Mouse (Mus musculus) Muller cell, postnatal 12 days (primary cell): ENCODE results near the gene Layn.

Experiments
- DNase-seq: peaks from one replicate; pipeline ENCODE4 v3.0.0-alpha.2; 2015; ENCODE audit errors: inconsistent ontology term

Layn gene

DNA sequence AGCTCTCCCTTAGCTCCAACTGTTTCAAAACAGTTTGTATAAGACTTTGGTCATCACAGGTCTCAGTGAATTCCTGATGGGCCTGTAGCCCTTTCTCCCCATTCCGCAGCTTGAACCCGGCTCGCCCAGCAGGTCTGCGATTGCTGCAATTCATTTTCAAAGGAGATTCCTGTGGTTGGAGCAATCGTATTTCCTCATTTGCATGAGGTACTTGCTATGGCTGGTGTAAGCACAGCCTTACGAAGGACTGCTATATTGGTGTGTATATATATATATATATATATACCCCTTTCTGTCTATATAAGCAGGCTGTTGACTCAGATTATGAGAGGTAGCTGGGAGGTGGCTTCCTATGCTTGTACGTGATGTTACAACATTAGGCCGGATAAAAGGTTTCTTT, 44.6 kb downstream of the Layn start:
- no peak for DNase-seq

DNA sequence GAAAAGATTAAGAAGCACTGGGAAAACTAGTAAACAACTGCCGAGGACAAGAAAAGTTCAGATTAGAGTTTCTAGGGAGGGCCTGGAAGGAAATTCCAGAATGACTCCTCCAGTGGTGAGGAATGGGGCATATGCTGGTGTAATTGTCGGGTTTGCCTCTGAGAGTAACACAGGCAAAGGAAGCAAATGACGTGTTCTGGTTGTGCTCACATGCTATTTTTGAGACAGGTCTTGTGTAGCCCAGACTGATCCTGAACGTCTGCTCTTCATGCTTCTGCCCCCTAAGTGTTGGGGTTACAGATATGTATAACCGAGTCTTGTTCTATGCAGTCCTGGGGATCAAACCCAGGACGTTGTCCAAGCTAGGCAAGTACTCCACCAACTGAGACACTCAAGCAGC, 45.3 kb downstream of the Layn start:
- no peak for DNase-seq

- no peak for DNase-seq
These were observed 46.7 kb downstream of the Layn start for GRCm38 (mm10) chr9:51030147-51030546.

- no peak for DNase-seq
These were observed 49.9 kb downstream of the Layn start for GRCm38 (mm10) chr9:51026952-51027351.

GRCm38 (mm10) chr9:51021123-51021795, 55.6 kb downstream of the Layn start:
- DNase-seq: no peak

DNA sequence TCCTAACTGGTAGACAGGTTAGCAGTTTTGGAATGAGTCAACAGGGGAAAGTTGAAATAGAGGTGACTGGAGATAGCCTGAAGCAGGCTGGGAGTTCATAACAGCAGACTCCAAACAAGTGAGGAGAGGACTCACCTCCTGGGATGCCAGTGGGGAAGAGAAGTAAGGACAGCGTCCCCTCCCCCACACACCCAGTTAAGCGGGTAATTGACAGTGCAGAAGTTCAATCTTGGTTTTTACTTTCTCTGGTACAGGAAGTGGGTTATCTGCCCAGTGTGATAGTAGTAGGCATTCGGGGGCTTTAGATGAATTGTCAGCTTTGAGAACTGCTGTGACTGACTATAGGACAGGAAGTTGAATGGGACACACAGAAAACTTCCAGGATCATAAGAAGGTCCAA, 56.5 kb downstream of the Layn start:
- DNase-seq: no peak

- DNase-seq: no peak
These were observed 57.2 kb downstream of the Layn start for GRCm38 (mm10) chr9:51019670-51020069.

DNA sequence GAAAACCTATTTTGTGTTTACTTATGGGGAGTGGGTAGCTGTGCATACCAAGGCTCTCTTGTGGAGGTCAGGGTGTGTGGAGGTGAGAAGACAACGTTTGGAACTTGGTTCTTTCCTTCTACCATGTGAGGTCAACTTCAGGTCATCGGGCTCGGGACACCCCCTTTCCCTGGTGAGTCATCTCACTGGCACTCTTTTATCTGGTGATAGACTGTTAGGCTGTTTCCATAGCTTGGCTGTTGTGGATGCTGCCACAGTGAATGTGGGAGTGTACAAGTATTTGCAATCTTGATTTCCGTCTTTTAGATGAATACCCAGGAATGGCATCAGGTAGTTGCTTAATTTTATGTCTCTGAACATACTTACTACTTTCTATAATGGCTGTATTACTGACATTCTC, 61.2 kb downstream of the Layn start:
- peak; percentile 82 for DNase-seq

DNA sequence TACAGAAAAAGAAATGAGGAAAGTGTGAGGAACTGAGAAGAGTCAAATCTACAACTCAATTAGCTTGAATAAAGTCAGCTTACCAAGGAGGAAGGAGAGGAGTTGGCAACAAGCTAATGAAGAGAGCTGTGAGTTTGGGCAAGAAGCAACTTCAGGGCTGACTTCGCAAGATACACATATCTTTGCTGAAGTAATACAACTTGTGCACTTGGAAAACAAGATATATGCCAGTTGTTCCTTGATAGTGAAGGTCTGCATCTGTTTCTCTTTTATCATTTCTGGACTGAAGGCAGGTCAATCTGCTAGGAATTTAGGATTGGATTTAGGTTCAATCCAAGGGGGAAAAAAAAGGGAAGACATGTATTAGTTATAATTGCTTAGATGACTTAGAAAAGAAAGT, 63.2 kb downstream of the Layn start:
- no peak for DNase-seq

GRCm38 (mm10) chr9:51009656-51009950, 67.3 kb downstream of the Layn start:
- no peak for DNase-seq

GRCm38 (mm10) chr9:51008841-51009655, 67.8 kb downstream of the Layn start, which contains the start of gene Sik2:
Sik2 (minus strand) TSS chr9:51009073.
- peak; percentile 98 for DNase-seq

DNA sequence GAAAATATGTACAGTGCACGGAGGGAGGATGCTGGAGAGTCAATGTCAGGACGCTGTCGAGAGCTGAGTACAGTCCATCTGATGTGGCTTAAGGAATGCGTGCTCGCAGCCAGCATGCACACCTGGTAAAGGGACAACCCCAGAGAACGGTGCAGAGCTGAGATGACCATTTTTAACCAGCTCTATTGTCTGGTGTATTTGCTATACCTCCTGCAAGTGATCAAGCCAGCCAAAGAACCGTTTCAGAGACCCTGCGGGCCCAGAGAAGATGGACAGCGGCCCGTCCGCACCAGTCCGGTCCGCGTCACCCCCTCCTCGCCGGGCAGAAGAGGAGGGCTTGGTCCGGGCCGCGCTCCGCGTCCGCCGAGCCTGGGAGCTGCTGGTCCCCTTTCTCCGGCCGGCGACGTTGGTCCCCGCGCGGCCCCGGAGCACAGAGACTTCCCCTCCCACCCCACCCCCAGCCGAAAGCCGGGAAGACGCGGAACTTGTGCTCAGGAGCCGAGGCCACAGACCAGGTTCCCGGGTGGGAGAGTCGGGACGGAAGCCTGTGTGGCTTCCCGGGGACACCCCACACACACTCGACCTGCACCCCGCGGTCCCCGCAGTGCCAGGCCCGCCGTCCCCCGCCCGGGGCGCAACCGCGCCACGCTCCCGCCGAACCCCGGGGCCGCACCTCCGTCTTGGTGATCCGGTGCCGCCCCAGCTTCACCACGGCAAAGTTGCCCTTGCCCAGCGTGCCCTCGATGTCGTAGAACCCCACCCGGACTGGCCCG, 68.6 kb downstream of the Layn start:
- no peak for DNase-seq

DNA sequence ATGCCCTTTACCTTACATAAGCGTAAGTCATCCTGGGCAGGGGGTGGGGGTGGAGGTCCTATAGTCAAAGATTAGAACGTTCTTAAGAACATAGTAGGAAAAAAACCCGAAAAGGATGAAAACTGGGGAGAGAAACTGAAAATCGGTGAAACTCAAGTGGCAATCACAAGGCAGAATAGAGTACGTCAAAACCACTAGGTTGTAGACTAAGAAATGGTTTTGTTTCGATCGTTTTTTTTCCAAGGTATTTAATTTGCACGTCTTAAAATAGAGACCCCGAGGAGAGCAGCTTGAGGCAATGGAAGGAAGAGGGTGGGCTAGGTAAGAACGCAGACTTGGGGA, 69.2 kb downstream of the Layn start:
- DNase-seq: peak; percentile 12

DNA sequence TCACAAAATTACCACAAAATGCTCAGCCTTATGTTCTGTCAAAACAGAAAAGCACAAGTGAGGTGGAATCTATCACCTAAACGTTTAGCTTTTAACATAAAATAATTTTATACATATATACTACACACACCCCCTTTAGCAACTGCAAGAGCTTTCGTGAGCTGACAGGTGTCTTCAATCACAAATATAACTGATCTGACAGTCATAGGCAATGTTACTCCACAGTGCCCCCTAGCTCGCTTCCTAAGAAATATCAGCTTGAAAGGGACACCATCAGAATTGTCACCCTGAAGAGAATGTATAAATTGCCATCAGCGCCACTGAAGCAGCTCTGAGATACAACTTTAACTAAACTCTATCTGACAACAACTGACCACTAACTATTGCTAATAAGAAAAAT, 70.0 kb downstream of the Layn start:
- DNase-seq: peak; percentile 36
